Mouse (Mus musculus): ENCODE data around the gene Gm20509.

GRCm38 (mm10) chr9:73112919-73113906 lies 10.9 kb downstream of the Gm20509 start, which contains the start of gene Rsl24d1:
- TF ChIP-seq EP300 (IDR thresholded peaks at IDR 0.05; ENCODE audit: low read depth) (no peak), CTCF (IDR thresholded peaks at IDR 0.05; ENCODE audit: low read depth) (no peak)

All from heart, postnatal 0 days (tissue).